Mouse (Mus musculus) liver, embryonic 16.5 days (tissue): ENCODE measurements at regions not wholly inside any gene's neighbourhood (a gene's known extent, or its start where the extent isn't known, plus 50 kb on each side); places are given as distances from the start of the nearest gene placed in this dataset.

ENCODE experiments used
- ATAC-seq: fragments of 200-750 bp; cut with Nextera tagmentation; 2 replicates; pipeline ENCODE4 v1.8.0; 2017; ENCODE audit warnings: low read depth, mild to moderate bottlenecking, moderate number of reproducible peaks, moderate library complexity
- H3K27ac ChIP-seq: fragments of 300-500 bp; sonication (generic); 2 replicates; pipeline ENCODE4 v1.5.1; 2014; ENCODE audit warnings: mild to moderate bottlenecking, low read length
- H3K27me3 ChIP-seq: fragments of 300-500 bp; sonication (generic); 2 replicates; pipeline ENCODE4 v1.6.1; 2014; ENCODE audit warnings: low read depth, low read length, mixed read lengths; ENCODE audit not compliant: control insufficient read depth, insufficient read depth
- H3K36me3 ChIP-seq: fragments of 300-500 bp; sonication (generic); 2 replicates; pipeline ENCODE4 v1.6.1; 2014; ENCODE audit warnings: mild to moderate bottlenecking; ENCODE audit not compliant: control insufficient read depth, insufficient read depth
- H3K4me1 ChIP-seq: fragments of 300-500 bp; sonication (generic); 2 replicates; pipeline ENCODE4 v1.6.1; 2014; ENCODE audit warnings: low read depth, low read length, mixed read lengths; ENCODE audit not compliant: control insufficient read depth
- H3K4me2 ChIP-seq: fragments of 300-500 bp; sonication (generic); 2 replicates; pipeline ENCODE4 v1.6.1; 2014; ENCODE audit warnings: low read depth, low read length, mixed read lengths
- H3K4me3 ChIP-seq: fragments of 300-500 bp; sonication (generic); 2 replicates; pipeline ENCODE4 v1.5.1; 2014; ENCODE audit warnings: low read depth, mild to moderate bottlenecking, low read length
- H3K9ac ChIP-seq: fragments of 300-500 bp; sonication (generic); 2 replicates; pipeline ENCODE4 v1.6.1; 2014; ENCODE audit warnings: low read depth, low read length
- H3K9me3 ChIP-seq: fragments of 300-500 bp; sonication (generic); replicated peaks from 2 replicates; pipeline ENCODE4 v1.6.1; 2016; ENCODE audit warnings: low read length; ENCODE audit not compliant: control insufficient read depth
- whole genome bisulfite sequencing: fragments of 180-500 bp; shearing (Covaris S2); extraction: QIAGEN DNeasy Blood & Tissue Kit; methylation state at CpG from one replicate; pipeline ENCODE4 v1.1.7; 2014; ENCODE audit not compliant: insufficient replicate concordance; 5-methylcytosine and 5-hydroxymethylcytosine counted together

DNA sequence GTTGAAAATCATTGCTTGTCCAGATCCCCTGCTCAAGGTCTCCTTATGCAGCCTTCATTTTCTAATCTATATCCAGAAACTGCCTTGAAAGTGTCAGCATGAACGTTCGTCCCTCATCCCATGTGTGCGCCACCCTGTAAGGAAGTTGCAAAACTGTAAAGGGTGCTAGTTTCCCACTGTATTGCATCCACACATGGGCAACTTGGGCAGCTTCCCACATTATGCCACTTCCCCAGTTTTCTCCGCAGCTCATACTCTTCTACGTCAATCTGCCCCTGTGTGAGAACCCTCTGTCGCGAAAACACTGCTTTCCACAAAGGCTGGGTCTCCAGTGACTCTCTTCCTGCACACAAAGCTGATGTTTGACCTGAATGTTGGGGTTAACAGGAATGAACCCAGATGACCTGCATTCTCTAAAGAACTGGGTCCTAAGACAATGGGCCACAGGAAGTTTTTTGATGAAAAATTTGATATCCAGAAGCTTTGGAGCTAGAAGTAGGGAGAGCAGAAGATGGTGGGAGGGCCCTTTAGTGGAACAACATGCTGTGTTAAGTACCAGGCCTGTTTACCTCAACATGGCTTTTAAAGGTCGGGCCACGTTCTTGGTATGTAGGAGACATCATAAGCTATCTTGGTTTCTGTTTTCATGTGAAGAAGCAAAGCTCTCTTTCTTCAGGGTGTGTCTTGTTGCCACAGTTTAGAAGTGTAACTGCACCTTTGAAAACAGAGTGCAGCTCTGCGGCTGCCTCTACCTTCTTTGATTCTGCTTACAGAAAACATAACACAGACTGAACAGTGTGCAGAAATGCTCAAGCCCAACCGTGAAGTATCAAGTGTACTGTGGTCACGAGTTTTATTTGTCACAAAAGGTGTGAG is 289.9 kb downstream of the Ets1 start:
- H3K36me3 ChIP-seq: no peaks in the 10 kb centered on the region
- H3K27ac ChIP-seq: no peak overlapping the region
- no peak overlapping the region for H3K4me2 ChIP-seq
- H3K9ac ChIP-seq: no peak overlapping the region
- H3K9me3 ChIP-seq: no peaks in the 10 kb centered on the region
- no peaks in the 10 kb centered on the region for H3K27me3 ChIP-seq
- no peak overlapping the region for H3K4me3 ChIP-seq
- no peak for ATAC-seq
- 56% methylated on average over 12 of the region's 12 CpGs for WGBS
- no peaks in the 10 kb centered on the region for H3K4me1 ChIP-seq

DNA sequence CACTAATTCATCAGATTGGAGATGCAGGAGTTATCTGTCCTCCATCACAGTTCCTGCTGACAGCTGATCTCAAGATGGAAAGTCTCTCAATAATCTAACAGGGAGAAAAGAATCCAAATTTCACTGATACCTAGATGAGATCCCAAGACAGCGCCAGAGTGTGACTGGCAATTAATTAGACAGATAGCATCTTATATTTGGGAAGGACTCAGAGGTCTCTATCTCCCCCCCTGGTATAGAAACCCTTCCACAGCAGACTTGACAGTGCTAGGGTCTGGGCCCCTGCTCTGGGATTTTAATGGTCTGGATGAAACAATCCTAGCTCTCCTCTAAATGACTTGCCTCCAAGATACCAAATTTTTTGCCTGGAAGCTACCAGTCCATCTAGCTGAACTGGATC is 291.6 kb downstream of the Ets1 start:
- no peaks in the 10 kb centered on the region for H3K27me3 ChIP-seq

GRCm38 (mm10) chr9:32928289-32929000 is 292.4 kb downstream of the Ets1 start:
- no peak for ATAC-seq
- WGBS: 64% methylated on average over 8 of the region's 8 CpGs
- Histone ChIP-seq H3K36me3 (no peaks in the 10 kb centered on the region), H3K9me3 (no peaks in the 10 kb centered on the region), H3K9ac (no peak overlapping the region), H3K4me1 (no peaks in the 10 kb centered on the region), H3K4me2 (no peak overlapping the region), H3K27me3 (no peaks in the 10 kb centered on the region), H3K4me3 (no peak overlapping the region), H3K27ac (no peak overlapping the region)

More for the DNA sequence above, 291.6 kb downstream of the Ets1 start:
- Histone ChIP-seq H3K4me3 (no peak overlapping the region), H3K4me1 (no peaks in the 10 kb centered on the region), H3K9ac (no peak overlapping the region), H3K27ac (no peak overlapping the region), H3K36me3 (no peaks in the 10 kb centered on the region), H3K4me2 (no peak overlapping the region), H3K9me3 (no peaks in the 10 kb centered on the region)
- 58% methylated on average over 1 of the region's 1 CpGs for WGBS
- ATAC-seq: no peak

DNA sequence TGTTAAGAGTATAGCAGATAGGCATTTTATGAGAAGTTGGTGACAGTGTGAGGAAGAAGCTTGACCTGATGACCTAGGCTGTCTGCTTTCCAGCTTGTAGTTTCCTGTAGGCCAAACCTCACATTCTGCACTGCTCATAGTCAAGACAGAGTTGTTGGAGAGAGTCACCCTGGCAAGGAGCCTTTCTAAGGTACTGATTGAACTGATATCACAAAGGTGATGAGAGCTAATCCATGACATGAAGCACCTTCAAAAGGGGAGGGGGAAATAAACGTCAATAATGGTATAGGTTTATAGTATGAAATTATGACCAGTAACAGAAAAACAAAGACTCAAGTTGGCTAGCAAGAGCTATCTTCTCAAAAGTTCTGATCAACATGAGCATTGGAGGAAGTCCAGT is 293.3 kb downstream of the Ets1 start:
- H3K27me3 ChIP-seq: no peaks in the 10 kb centered on the region
- H3K9ac ChIP-seq: no peak overlapping the region
- no peak overlapping the region for H3K4me2 ChIP-seq
- 49% methylated on average over 1 of the region's 1 CpGs for WGBS
- H3K36me3 ChIP-seq: no peaks in the 10 kb centered on the region
- no peak overlapping the region for H3K4me3 ChIP-seq
- H3K27ac ChIP-seq: no peak overlapping the region
- no peak for ATAC-seq
- H3K4me1 ChIP-seq: no peaks in the 10 kb centered on the region
- H3K9me3 ChIP-seq: no peaks in the 10 kb centered on the region

DNA sequence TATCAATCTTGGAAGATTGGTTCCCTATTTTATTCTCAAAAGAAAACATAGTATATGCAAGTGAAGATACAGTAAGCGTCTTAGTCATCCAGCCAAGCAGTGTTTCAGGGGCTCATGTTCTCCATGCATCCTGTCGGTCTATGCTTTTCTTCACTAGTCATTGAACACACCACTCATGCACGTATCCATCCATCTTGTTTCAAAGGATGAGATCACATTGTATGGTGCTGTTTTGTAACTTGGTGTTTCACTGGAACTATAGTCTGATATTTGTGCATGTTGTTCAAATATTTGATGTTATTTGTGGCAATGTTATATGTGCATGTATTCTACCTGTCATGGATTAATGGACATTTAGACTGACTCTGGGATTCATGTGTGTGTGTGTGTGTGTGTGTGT is 293.8 kb downstream of the Ets1 start:
- Histone ChIP-seq H3K9ac (no peak overlapping the region), H3K36me3 (no peaks in the 10 kb centered on the region), H3K4me2 (no peak overlapping the region), H3K27me3 (no peaks in the 10 kb centered on the region), H3K4me1 (no peaks in the 10 kb centered on the region), H3K27ac (no peak overlapping the region), H3K9me3 (no peaks in the 10 kb centered on the region), H3K4me3 (no peak overlapping the region)
- 64% methylated on average over 3 of the region's 3 CpGs for WGBS
- ATAC-seq: no peak

DNA sequence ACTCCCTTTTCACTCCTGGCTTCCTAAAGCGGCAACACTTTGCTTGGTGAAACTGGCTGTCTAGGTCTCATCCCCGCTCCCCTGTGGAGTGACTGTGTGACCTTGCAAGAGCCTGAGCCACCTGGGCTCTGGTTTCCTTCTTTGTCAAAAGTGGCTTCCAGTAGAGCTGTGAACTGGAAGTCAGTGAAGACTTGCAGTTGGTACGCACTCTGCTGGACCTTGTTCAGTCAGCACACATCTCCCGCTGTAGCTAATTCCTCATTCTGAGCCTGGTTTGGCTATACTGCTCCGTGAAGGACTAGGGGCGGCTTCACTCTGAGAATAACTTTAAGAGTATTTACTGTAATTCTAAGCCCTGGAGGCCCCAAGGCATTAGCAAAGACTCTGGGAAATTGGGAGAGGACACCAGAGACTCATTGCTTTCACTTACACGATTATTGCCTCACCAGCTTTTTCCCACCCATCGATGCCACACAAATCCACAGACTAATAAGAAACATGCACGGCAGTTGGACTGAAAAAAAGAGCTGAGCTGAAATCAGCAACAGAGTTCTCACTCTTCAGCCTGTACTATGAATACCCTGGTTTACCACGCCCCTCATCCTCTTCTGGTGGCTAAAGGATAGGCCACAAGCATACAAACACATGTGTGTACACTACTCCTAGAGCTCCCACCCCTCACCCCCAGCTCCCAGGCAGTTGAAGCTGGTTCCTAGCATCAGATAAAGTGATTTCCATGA is 295.4 kb downstream of the Ets1 start:
- ATAC-seq: no peak
- no peak overlapping the region for H3K4me2 ChIP-seq
- H3K36me3 ChIP-seq: no peaks in the 10 kb centered on the region
- H3K9ac ChIP-seq: no peak overlapping the region
- no peak overlapping the region for H3K4me3 ChIP-seq
- H3K27me3 ChIP-seq: no peaks in the 10 kb centered on the region
- no peaks in the 10 kb centered on the region for H3K9me3 ChIP-seq
- 52% methylated on average over 10 of the region's 10 CpGs for WGBS
- H3K27ac ChIP-seq: no peak overlapping the region
- no peaks in the 10 kb centered on the region for H3K4me1 ChIP-seq

DNA sequence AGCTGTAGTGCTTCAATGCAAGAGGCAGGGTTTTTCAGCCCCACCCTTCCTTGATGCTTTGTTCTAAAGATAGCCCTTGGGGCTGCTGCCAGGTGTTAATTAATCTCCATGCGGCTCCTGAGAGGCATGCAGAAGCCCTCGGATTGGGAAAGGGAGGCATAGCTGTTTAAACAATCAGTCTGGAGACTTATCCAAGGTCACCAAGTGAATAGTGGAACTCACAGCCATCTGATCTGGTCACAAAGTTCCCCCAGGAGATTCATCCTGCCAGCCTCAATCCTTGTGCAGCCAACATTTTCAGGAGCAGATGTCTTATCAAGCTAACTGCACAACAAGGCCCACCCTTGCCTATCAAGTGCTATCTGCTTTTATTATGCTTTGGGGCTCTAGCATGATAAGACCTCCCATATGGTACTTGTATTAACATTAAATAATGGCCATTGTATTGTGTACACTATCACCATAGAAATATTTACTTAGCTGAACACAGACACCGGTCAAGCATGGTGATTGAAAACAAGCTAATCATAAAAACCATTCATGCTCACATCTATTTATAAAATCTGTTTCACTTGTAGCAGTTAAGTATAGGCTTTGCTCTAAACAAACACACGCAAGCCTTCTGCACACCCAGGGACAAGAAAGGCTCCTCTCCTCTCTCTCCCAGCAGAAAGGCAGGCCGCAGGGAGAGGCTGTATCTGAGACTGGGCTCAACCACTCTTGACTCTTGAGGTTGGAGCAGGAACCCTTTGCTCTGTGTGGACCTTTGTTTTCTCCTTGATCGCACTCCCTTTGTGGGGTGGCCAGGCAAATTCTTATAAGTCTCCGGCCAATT is 297.4 kb downstream of the Ets1 start:
- Histone ChIP-seq H3K4me1 (no peaks in the 10 kb centered on the region), H3K9ac (no peak overlapping the region), H3K27me3 (no peaks in the 10 kb centered on the region), H3K9me3 (no peaks in the 10 kb centered on the region), H3K4me2 (no peak overlapping the region), H3K27ac (no peak overlapping the region), H3K36me3 (no peaks in the 10 kb centered on the region), H3K4me3 (no peak overlapping the region)
- ATAC-seq: no peak
- 69% methylated on average over 7 of the region's 7 CpGs for WGBS

- Histone ChIP-seq H3K36me3 (no peaks in the 10 kb centered on the region), H3K9me3 (no peaks in the 10 kb centered on the region), H3K9ac (no peak overlapping the region), H3K4me3 (no peak overlapping the region), H3K4me2 (no peak overlapping the region), H3K27me3 (no peaks in the 10 kb centered on the region), H3K4me1 (no peaks in the 10 kb centered on the region), H3K27ac (no peak overlapping the region)
- 65% methylated on average over 1 of the region's 1 CpGs for whole genome bisulfite sequencing
- no peak for ATAC-seq
These were observed 298.4 kb downstream of the Ets1 start for GRCm38 (mm10) chr9:32934436-32934835.
